Mouse (Mus musculus): ENCODE results near the gene Cbr2. TPM values are rescaled to one million over a fixed set of nuclear protein-coding genes. Genes with fewer than 3 reads are reported as not detected.

Cbr2 gene
- polyA plus RNA-seq, 1 experiment, result 5.8 TPM

GRCm38 (mm10) chr11:120711980-120712604 is 19.8 kb downstream of the Cbr2 start:
- H3K27ac ChIP-seq (ENCODE audit: insufficient read depth, low read length), result no peak overlapping the region
- no peak overlapping the region for H3K4me3 ChIP-seq (ENCODE audit: extremely low read depth, insufficient read depth, insufficient read length)
- TF ChIP-seq POLR2A (IDR thresholded peaks at IDR 0.05; ENCODE audit: low read depth, low read length), result no peak
- TF ChIP-seq CTCF (IDR thresholded peaks at IDR 0.05; ENCODE audit: extremely low read depth, insufficient read depth, insufficient read length, insufficient replicate concordance), result no peak
- 0 out of 2 replicates have a peak, but pooled peaks cover 3% of the 10 kb centered on the region for H3K36me3 ChIP-seq (ENCODE audit: control insufficient read depth, insufficient read depth, low read length)
- no peaks in the 10 kb centered on the region for H3K27me3 ChIP-seq (ENCODE audit: control insufficient read depth, insufficient read depth, low read length)
- DNase-seq (ENCODE audit: low read depth in 1 of 2, low spot score in 2 of 2), result no peak
- H3K4me1 ChIP-seq (ENCODE audit: control insufficient read depth, insufficient read depth, insufficient read length), result peaks cover 4% of the 10 kb centered on the region; the same call in 1 of the 2 replicates
- WGBS, result 77% methylated on average over 8 of the region's 8 CpGs

GRCm38 (mm10) chr11:120710672-120711071 is 21.2 kb downstream of the Cbr2 start:
- TF ChIP-seq CTCF (IDR thresholded peaks at IDR 0.05; ENCODE audit: extremely low read depth, insufficient read depth, insufficient read length, insufficient replicate concordance) (no peak), POLR2A (IDR thresholded peaks at IDR 0.05; ENCODE audit: low read depth, low read length) (no peak)
- no peak overlapping the region for H3K27ac ChIP-seq (ENCODE audit: insufficient read depth, low read length)
- peaks cover 4% of the 10 kb centered on the region; the same call in 1 of the 2 replicates for H3K4me1 ChIP-seq (ENCODE audit: control insufficient read depth, insufficient read depth, insufficient read length)
- H3K27me3 ChIP-seq (ENCODE audit: control insufficient read depth, insufficient read depth, low read length), result no peaks in the 10 kb centered on the region
- H3K36me3 ChIP-seq (ENCODE audit: control insufficient read depth, insufficient read depth, low read length), result 0 out of 2 replicates have a peak, but pooled peaks cover 3% of the 10 kb centered on the region
- DNase-seq (ENCODE audit: low read depth in 1 of 2, low spot score in 2 of 2), result no peak
- H3K4me3 ChIP-seq (ENCODE audit: extremely low read depth, insufficient read depth, insufficient read length), result no peak overlapping the region
- 91% methylated on average over 5 of the region's 5 CpGs for WGBS

GRCm38 (mm10) chr11:120709551-120709950 is 22.4 kb downstream of the Cbr2 start:
- DNase-seq (ENCODE audit: low read depth in 1 of 2, low spot score in 2 of 2), result no peak
- TF ChIP-seq CTCF (IDR thresholded peaks at IDR 0.05; ENCODE audit: extremely low read depth, insufficient read depth, insufficient read length, insufficient replicate concordance), result no peak
- TF ChIP-seq POLR2A (IDR thresholded peaks at IDR 0.05; ENCODE audit: low read depth, low read length), result no peak
- 93% methylated on average over 2 of the region's 2 CpGs for WGBS
- H3K27ac ChIP-seq (ENCODE audit: insufficient read depth, low read length), result no peak overlapping the region
- H3K4me1 ChIP-seq (ENCODE audit: control insufficient read depth, insufficient read depth, insufficient read length), result peaks cover 4% of the 10 kb centered on the region; the same call in 1 of the 2 replicates
- no peaks in the 10 kb centered on the region for H3K27me3 ChIP-seq (ENCODE audit: control insufficient read depth, insufficient read depth, low read length)
- 0 out of 2 replicates have a peak, but pooled peaks cover 3% of the 10 kb centered on the region for H3K36me3 ChIP-seq (ENCODE audit: control insufficient read depth, insufficient read depth, low read length)
- no peak overlapping the region for H3K4me3 ChIP-seq (ENCODE audit: extremely low read depth, insufficient read depth, insufficient read length)

- no peak for DNase-seq (ENCODE audit: low read depth in 1 of 2, low spot score in 2 of 2)
- WGBS, result 91% methylated on average over 5 of the region's 5 CpGs
- no peak overlapping the region for H3K27ac ChIP-seq (ENCODE audit: insufficient read depth, low read length)
Observed at GRCm38 (mm10) chr11:120707969-120708368, 23.9 kb downstream of the Cbr2 start.

GRCm38 (mm10) chr11:120707225-120707624 is 24.7 kb downstream of the Cbr2 start:
- no peak for TF ChIP-seq POLR2A (IDR thresholded peaks at IDR 0.05; ENCODE audit: low read depth, low read length)
- TF ChIP-seq CTCF (IDR thresholded peaks at IDR 0.05; ENCODE audit: extremely low read depth, insufficient read depth, insufficient read length, insufficient replicate concordance), result no peak
- Histone ChIP-seq H3K4me3 (ENCODE audit: extremely low read depth, insufficient read depth, insufficient read length) (no peak overlapping the region), H3K27me3 (ENCODE audit: control insufficient read depth, insufficient read depth, low read length) (no peaks in the 10 kb centered on the region), H3K36me3 (ENCODE audit: control insufficient read depth, insufficient read depth, low read length) (peaks cover 9% of the 10 kb centered on the region; the same call in 1 of the 2 replicates), H3K27ac (ENCODE audit: insufficient read depth, low read length) (no peak overlapping the region), H3K4me1 (ENCODE audit: control insufficient read depth, insufficient read depth, insufficient read length) (no peaks in the 10 kb centered on the region)
- WGBS, result 89% methylated on average over 12 of the region's 12 CpGs
- DNase-seq (ENCODE audit: low read depth in 1 of 2, low spot score in 2 of 2), result no peak

More at GRCm38 (mm10) chr11:120707969-120708368, 23.9 kb downstream of the Cbr2 start:
- no peak for TF ChIP-seq CTCF (IDR thresholded peaks at IDR 0.05; ENCODE audit: extremely low read depth, insufficient read depth, insufficient read length, insufficient replicate concordance)
- TF ChIP-seq POLR2A (IDR thresholded peaks at IDR 0.05; ENCODE audit: low read depth, low read length), result no peak
- Histone ChIP-seq H3K27me3 (ENCODE audit: control insufficient read depth, insufficient read depth, low read length) (no peaks in the 10 kb centered on the region), H3K4me3 (ENCODE audit: extremely low read depth, insufficient read depth, insufficient read length) (no peak overlapping the region), H3K4me1 (ENCODE audit: control insufficient read depth, insufficient read depth, insufficient read length) (no peaks in the 10 kb centered on the region; the same call in 1 of the 2 replicates), H3K36me3 (ENCODE audit: control insufficient read depth, insufficient read depth, low read length) (peaks cover 6% of the 10 kb centered on the region; the same call in 1 of the 2 replicates)

- Histone ChIP-seq H3K4me3 (ENCODE audit: extremely low read depth, insufficient read depth, insufficient read length) (no peak overlapping the region), H3K27ac (ENCODE audit: insufficient read depth, low read length) (no peak overlapping the region), H3K36me3 (ENCODE audit: control insufficient read depth, insufficient read depth, low read length) (peaks cover 13% of the 10 kb centered on the region; the same call in 1 of the 2 replicates), H3K27me3 (ENCODE audit: control insufficient read depth, insufficient read depth, low read length) (no peaks in the 10 kb centered on the region), H3K4me1 (ENCODE audit: control insufficient read depth, insufficient read depth, insufficient read length) (no peaks in the 10 kb centered on the region)
- WGBS, result 91% methylated on average over 5 of the region's 5 CpGs
- DNase-seq (ENCODE audit: low read depth in 1 of 2, low spot score in 2 of 2), result no peak
- TF ChIP-seq POLR2A (IDR thresholded peaks at IDR 0.05; ENCODE audit: low read depth, low read length) (no peak), CTCF (IDR thresholded peaks at IDR 0.05; ENCODE audit: extremely low read depth, insufficient read depth, insufficient read length, insufficient replicate concordance) (no peak)
Observed at GRCm38 (mm10) chr11:120706120-120706519, 25.8 kb downstream of the Cbr2 start.
